Mouse (Mus musculus) adrenal gland, postnatal 14 days (tissue): ENCODE measurements around the gene Tulp1. TPM values are rescaled to one million over a fixed set of nuclear protein-coding genes. Genes with fewer than 3 reads are reported as not detected.
"Not testable (repeated sequence)": the region's sequence is repeated elsewhere in the genome, so short reads cannot be mapped to it uniquely, and the experiment has no call there.

Experiments used
- DNase-seq: peaks from one replicate; pipeline ENCODE4 v3.0.0; 2021; ENCODE audit warnings: mixed read lengths
- long read RNA-seq, 2 experiments: library from polyadenylated mRNA; stranded (forward); transcript quantifications; one replicate each; pipeline ENCODE4 v2.0.0; 2021
- total RNA-seq: library from RNA; stranded (reverse); gene quantifications from 2 replicates; pipeline ENCODE4 v1.2.3, GENCODE M21; 2021

The Tulp1 gene
- total RNA-seq, result 0.71 TPM in 1 of 2 replicates, not detected in the other
- long read RNA-seq, experiment 1, partial matches to known transcripts, result 0 of 1 reads
- long read RNA-seq, experiment 1, other reads (novel, unspliced or antisense), result 1 of 1 reads
- long read RNA-seq, experiment 2, result 0 reads

DNA sequence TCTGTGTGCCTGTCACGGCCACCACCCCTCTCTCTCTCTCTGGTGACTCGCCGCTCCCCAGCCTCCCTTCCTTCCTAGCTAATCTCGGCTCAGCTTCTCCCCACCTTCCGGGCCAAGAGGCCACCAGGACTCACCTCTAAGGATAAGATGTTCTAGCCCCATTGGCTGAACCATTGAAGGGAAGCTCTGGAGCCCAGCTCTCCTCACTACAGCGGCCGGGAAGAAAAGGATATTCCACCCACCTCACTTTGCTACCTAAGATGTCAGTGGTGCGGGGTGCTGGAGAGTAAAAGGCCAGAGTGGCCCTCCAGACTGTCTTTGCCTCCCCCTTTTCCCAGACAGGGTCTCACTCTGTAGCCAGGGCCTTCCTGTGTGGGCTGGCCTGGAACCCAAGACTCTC lies at the start of gene Tulp1:
Gene Tulp1, minus strand, starts transcription at position 101 of the 400 bp plus-strand sequence.
- no peak for DNase-seq

DNA sequence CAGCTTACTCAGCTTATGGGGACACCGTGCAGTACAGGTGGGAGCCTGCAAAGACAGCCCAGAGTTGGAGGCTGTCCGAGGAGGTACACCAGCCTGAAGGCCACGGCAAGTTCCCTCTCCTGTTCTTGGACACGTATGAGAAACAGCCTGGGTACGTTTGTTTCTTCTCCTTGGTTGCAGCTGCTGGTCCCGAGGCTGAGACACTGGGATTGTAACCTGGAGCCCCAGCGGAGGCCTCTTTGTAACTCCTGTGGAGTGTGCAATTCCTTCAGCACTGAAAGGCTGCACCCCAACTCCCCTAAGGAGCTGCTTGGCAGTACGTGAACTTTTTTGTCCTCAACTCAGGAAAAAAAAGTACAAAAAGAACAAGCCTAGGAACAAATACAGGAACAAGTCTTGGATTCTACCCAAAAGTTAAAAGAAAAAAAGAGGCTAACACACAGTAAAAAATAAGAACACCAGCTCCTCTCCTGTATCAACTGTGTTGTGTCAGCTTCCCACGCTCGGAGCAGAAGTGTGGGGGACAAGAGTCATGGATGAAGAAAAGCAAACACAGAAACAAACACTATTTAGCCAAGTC lies 46.4 kb upstream of the Tulp1 start:
- DNase-seq, result peak; percentile 41

DNA sequence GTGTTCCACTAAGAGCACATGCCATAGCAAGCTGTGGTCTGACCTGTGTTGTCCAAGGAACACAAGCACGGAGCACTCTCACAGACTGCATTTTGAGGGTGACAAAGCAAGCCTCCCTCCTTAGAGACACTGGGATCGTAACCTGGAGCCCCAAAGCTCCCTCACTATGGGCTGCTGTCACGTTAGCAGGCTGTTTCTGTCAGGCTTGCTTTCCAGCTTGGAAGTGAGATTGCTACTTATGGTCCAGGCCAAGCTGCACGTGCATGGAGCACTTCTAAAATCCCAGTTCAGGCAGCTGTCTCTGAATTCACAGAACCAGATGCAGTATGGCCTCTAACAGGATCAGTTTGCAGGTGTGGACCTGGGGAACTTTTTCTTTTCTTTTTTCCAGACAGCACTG lies 45.7 kb upstream of the Tulp1 start:
- no peak for DNase-seq

DNA sequence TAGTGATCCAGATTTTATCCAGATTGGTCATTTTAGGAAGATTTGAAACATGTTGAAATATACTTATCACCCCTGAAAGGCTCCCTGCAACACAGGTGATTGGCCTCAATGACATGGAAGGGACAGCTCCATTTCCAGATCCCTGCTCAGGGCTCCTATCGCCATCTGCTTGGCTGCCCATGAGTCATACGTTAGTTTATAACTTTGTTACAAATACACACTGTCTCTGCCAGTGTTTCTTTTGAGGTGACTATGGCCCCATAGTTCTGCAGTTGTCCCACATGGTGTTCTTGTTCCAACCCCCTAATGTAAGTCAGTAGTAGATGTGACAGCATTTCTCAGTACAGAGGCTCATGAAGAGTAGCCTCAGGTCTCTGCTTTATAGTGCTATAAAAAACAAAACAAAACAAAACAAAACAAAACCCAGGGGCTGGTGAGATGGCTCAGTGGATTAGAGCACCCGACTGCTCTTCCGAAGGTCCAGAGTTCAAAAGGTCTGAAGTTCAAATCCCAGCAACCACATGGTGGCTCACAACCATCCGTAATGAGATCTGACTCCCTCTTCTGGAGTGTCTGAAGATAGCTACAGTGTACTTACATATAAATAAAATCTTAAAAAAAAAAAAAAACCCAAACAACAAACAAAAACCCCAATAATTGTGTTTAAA lies 43.4 kb upstream of the Tulp1 start:
- DNase-seq, result no peak

DNA sequence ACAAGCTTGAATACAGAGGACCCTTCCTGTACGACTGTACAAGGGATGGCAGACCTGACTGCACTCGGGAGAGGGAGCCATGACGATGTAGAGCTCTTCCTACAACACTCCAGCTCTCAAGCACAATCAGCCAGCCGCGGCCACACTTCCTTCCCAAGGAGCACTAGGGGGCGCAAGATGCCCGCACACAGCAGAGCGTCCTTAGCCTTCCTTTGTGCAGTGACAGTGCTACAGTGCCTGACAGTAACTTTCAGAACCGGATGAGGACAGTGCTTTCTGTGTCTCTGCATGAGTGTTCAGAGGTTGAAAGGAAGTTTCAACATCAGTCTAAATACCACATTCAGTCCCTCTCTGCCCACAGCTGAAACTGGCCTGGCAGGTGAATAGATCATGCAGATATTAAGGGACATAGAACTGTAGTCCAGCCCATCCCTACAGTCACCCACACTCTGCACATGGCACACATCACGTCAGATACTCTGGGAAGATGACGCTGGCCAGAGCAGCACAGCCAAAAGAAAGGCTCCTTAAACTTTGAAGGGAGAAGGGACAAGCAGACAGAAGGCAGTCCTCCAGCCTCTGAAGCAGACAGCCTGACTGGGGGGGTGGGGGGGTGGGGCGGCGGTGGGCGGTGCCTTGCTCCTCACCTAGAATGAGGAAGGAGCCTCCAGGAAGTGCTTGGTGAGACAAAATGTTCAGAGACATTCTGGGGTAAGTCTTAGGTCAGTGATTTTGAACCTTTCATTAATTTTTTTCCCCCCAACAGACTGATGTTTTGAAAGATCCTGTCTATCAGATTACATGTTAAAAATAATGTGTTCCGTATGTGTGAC lies 42.6 kb upstream of the Tulp1 start:
- DNase-seq, result peak; percentile 90

DNA sequence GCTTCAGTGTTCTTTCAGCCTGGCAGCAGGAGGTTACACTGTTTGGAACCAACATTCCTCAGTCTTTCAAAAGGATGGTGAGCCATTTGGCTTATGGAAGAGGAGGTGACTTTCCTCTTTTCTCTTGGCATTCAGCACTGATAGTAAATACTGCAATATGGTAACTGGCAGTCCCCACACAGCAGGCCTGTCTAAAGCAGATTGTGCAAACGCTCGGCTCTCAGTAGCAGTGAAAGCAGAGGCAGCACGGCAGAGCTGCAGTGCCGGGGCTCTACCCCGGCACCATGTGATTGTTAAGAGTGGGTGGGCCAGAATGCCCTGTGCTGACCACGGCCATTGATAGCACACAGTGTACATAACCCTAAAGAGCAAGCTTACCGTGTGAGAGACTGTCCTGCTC lies 41.4 kb upstream of the Tulp1 start:
- no peak for DNase-seq

DNA sequence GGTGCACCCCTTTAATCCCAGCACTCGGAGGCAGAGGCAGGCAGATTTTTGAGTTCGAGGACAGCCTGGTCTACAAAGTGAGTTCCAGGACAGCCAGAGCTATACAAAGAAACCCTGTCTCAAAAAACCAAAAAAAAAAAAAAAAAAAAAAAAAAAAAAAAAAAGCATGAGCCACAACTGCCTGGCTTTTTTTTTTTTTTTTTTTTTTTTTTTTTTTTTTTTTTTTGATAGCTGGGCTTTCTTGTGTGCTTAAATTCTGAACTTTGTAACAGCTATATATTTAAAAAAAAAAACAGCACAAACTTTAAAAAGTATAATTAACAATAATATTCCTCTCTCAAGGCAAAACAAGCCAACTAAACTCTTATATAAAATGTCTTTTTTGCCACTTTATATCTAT lies 39.7 kb upstream of the Tulp1 start:
- not testable (repeated sequence) for DNase-seq

DNA sequence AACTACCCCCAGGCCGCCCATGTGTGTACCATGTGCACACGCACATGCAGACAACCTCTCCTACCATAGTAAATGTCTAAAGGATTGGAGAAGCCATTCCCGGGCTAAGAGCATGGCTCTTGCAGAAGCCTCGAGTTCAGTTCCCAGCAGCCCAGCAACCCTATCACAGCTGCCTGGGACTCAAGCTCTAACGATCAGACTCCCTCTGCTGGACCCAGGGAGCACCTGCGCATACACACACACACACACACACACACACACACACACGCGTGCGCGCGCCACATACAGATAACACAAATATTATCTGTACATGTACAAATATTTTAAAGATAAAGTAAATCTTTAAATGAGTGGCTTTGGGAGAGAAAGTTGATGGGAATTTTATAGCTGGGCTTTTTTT lies 39.3 kb upstream of the Tulp1 start:
- DNase-seq, result no peak

DNA sequence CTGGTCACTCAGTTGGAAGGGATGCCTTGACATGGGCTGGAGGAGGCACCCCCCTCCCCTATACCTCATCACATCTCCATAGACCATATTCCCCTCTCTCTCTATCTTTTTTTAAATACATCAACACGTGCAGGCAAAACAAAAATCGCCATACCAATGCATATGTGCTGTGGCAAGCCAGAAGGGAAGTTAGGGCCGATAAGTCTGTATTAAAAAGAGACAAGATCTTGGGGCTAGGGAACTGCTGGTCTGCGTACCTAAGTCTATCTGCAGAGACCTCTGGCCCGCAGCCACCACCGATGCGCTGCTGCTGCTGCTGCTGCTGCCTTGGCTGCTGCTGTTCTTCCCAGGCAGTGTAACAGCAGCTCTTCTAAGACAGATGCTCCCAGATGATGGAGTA lies 30.0 kb upstream of the Tulp1 start:
- no peak for DNase-seq

DNA sequence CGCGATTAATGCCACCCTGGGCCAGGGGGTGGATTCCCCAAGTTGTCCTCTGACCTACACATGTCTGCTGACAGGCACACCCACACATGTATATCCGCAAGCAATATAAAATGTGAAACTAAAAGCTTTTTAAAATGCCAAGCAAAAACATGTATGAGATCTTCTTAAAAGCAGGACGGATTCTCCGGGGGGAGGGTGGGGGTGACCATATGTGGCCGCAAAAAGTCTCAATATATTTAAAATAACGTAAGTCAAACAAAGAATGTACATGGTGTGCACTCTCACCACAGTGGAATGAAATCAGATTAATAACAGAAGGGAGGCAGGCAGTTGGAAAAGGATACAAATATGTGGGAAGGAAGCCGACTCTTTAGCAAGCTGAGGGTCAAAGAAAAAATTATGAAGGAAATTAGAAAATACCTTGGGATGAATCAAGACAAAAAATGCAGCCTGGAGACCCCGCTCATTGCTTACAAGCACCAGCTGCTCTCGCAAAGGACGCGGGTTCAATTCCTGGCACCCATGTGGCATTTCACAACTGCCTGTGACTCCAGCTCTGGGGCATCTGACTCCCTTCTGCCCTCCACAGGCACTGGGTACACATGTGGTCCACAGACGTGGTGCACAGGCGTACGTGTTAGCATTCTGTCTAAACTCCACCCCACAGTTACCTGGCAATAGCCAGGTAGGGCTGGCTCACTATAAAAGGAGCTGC lies 29.2 kb upstream of the Tulp1 start:
- no peak for DNase-seq

DNA sequence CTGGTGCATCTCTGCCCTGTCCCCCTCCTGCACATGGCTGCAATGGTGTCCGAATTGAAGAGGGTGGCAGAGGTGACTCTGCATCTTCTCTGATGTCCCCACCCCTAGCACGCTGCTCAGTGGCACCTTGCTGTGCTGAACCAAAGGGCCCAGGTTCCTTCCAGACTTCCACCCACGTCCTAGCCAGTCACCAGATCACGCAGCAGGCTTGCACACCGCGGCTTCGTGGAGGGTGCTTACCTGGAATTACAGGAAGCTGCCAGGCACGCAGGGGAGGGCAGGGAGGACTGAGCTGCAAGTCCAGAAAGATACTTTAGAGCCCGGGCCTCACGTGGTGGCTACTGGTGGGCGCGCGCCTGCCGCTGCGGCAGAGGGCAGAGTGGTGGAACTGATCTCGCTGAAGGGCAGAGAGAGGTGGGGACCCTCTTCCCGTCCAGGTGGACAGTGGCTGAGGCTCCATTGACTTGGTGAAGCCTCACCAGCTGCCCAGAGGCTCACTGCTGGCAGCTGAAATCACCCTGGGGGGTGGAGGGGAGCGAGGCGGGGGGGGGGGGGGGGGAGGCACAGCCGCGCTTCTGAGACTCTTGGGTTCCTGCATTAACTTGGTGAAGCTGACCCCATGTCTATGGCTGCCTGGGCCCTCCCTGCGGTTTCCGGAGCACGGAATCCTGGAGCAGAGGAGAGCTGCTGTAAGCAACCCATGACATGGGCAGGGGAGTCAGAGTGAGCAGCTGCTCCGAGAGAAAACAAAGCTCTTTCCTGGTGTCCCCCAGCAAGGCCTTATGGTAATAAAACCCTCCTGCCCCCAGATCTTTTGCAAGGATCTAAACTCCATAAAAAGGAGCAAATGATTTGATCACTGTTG lies 26.8 kb upstream of the Tulp1 start:
- no peak for DNase-seq

DNA sequence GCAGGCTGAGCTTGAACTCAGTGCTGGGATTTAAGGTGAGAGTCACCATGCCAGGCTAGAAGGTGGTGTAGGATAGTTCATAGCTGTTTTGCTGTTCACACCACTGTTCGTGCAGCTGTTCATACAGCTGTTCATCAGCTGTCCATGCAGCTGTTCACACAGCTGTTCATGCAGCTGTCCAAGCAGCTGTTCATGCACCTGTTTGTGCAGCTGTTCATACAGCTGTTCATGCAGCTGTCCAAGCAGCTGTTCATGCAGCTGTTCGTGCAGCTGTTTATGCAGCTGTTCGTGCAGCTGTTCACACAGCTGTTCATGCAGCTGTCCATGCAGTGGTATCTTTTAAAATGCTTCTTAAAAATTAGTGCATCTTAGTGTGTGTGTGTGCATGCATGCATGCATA lies 23.5 kb upstream of the Tulp1 start:
- no peak for DNase-seq

DNA sequence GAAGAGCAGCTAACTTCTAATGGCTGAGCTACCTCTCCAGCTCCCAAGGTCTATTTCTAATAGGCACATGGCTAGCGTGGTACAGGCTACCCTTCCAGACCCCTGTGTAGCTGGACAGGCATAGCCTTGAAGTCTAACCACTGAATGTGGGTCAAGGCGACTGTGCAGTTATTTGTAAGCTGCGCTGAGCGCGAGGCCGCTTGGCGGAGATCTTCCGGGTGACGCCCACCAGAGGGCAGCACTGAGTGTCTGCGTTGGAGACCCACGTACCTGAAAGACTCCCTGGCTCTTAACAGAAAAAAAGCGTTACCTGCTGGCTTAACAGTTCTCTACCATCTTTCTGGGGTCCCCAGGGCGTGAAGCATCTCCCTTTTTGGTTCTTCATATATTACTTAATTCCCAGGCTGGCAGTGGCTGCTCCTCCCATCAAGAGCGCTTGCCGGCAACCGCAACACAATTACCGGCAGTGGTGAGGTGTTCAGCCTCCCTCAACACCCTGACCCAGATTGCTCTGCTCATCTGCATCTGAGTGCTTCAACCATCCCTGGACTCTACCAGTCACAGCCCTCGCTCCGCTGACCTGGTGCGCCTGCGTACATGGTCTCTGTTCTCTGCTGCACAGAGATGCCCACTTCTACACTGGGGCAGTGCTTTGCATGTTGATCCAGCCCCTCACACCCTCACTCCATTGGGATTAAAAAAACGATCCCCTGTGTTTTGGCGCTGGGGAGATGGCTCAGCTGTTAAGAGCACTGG lies 21.3 kb upstream of the Tulp1 start:
- DNase-seq, result peak; percentile 90

DNA sequence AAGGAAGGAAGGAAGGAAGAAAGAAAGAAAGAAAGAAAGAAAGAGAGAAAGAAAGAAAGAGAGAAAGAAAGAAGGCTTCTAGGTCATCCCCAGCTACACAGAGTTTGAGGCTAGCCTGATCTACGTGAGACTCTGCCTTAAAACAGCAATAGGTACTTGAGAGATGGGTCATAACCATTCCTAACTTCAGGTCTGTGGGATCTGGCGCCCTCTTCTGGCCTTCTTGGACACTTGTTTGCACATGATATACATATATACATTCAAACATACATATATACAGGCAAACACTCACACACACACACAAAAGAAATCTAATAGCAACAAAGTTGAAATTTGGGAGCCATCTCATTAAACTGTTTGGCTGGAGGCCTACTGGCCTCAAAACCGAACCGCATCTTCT lies 19.3 kb upstream of the Tulp1 start:
- DNase-seq, result peak; percentile 58

DNA sequence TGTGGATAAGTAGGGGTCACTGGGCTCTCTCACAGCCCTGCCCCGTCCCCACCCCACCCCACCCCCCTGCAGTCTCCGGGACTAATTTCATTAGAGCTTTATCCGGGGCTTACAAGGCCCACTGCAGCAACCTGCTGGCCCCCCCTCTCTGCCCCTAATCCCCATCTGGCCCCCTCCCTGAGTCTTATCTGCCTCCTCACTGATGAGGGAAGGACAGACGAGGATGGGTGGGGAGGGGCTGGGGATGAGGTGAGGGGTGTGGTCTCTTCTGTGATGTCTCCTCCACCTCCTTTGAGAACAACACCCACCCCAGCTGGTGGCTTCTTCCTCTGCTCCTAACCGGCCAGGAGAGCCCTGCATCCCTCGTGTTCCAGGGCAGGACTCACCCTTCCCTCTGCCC lies 15.2 kb upstream of the Tulp1 start:
- DNase-seq, result no peak

DNA sequence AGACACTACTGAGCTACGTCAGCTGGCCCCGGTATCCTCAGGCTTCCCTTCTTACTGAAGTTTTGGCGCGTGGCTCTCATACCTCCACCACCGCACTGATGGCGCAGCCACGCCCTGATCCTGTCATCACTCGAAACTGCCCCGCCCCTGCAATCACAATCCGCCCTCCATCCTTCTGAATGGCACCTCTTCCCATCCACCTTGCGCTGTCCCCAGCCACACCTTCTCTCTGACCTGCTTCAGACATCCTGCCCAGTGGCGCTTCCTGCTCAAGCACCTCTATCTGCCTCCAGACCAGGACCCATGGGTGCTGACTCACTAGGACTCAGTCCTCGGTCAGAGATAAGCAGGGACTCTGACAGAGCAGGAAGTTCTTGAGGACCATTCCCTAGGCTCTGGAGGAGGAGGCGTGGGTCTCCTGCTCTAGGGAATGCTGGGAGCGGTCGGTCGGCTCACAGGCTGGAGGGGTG lies 10.6 kb upstream of the Tulp1 start:
- DNase-seq, result no peak

DNA sequence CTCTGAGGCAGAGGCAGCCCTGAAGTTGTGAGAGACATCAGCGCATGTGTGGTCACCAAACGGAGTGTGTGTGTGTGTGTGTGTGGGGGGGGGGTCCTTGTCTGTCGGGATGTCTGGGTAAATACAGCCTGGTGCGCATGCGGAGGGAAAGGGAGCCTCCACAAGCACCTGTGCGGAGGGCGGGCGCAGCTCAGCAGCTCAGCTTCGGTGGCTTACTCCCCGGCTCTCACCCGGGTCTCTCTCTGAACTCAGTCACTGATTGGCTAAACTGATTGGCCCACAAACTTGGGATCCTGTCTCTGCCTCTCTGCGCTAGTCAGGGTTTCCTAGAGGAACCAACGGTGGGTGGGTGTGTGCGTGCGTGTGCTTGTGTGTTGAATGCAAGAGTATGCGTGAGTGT lies 9.5 kb upstream of the Tulp1 start:
- DNase-seq, result no peak

DNA sequence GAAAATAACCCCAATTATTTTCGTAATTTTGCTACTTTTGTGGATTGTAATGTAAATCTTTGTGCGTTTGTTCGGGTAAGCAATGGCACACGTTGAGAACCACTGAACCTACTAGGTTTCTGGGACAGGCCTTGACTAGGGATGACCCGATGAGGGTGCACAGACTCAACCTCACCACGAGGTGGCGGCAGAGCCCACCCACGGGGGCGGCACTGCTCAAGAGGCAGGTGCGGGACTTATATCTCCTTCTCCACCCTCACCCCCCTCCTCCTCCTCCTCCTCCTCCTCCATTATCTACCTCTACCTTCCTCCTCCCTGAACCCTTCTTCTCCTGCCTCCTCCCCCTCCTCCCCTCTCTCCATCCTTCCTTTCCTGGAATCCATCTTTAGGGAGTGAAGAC lies 8.8 kb upstream of the Tulp1 start:
- DNase-seq, result peak; percentile 80

DNA sequence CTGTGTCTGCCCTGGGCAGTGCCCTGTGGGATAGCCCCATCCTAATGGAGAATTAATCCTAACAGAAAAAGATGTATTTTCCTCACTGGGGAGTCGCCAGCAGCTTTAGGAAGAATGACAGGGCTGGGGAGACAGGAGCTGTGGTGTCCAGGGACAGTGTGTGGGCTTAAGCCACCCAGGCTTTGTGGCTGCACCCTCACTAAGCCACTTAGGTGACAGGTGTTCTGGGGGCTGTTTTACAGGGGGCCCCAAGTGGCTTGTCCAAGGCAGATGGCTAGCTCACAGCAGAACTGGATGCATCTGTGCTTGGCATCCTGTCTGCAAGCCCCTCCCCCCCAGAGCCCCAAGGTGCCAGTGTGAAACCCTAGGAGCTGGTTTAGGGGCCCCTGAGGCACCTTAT lies 6.9 kb upstream of the Tulp1 start:
- DNase-seq, result no peak

DNA sequence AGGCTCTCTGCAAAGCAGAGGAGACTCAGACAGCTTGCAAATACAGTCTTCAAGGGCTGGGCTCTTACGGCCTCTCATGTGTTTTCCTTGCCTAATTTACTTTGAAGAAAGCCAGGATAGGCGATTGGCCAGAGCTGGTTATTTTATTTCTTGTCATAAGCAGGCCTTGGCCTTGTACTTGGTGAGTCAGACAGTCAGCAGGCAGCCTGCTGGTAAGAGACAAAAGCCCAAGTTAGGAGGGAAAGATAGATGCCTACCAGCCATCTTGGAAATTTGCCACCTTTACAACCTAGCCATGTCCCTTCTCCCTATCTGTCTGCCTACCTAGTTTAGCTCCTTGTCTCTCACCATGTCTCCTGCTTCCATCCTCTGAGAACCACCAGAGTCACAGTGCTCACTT lies 6.3 kb upstream of the Tulp1 start:
- peak; percentile 72 for DNase-seq

DNA sequence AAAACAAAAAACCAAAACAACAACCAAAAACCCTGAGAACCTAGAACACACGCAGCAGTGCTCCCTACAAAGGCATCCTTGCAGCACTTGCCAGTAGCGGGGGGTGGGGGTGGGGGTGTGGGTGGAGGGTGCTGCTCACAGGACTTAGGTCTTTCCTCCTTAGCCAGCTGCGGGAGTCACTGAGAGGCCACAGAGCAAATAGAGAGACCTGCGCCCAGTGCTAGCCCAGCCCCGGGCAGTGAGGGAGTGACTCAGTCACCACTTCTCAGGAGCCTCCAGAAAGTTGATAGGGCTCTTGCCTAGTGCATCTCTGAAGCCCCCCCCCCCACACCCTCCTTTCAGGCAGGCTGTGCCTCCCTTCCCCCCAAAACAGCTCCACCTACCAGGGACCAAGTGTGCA lies 4.0 kb upstream of the Tulp1 start:
- no peak for DNase-seq
